Mouse (Mus musculus) olfactory bulb, adult 2 months (tissue): ENCODE data around the gene Btd.

Source experiments
- CTCF ChIP-seq: fragments of 200-500 bp; IDR thresholded peaks from 2 replicates; pipeline ENCODE4 v1.5.1; 2012; ENCODE audit warnings: low read depth, mild to moderate bottlenecking, low read length, moderate library complexity; ENCODE audit not compliant: insufficient read depth
- POLR2A ChIP-seq: fragments of 200-500 bp; IDR thresholded peaks from 2 replicates; pipeline ENCODE4 v1.6.1; 2012; ENCODE audit warnings: mild to moderate bottlenecking, low read depth, low read length, moderate library complexity; ENCODE audit not compliant: insufficient read depth

DNA sequence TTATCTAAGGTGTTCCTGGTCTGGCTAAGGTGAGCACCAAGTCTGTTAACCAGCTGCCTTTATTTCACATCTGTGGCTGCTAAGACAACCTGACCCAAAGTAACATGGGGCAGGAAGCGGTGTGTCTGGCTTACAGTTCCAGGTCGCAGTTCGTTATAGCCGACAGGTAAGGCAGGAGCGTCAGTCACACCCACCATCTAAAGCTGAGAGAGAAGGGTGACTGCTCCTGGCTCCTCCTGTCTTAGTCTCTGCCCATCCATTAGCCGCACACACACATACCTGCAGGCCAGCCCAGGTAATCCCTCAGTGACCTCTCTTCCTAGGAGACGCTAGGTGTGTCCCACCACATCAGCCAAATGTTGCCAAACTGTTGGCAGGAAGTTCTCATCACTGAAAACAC lies 15.6 kb downstream of the Btd start:
- no peak for TF ChIP-seq CTCF
- no peak for TF ChIP-seq POLR2A
